ENCODE assay signal across 14 mouse cellular contexts in genomic region chr17:64200092-64200877, GRCm38 (mm10).
DNase-seq lines count a peak whose midpoint lies in the region; ATAC-seq and TF ChIP-seq lines count a peak whose summit lies in the region.
"Had no signal": no experiment of that assay in that cellular context is flagged by ENCODE, and none has a peak within 500 bp of the region (broad histone marks: within the 10 kb centered on the region; RNA-seq: fewer than 3 reads in every experiment).

No protein-coding gene starts in this region.

- no peak for TF ChIP-seq CTCF in lung, embryonic 14.5 days (IDR thresholded peaks at IDR 0.05; ENCODE audit: low read depth)
- no peak for TF ChIP-seq CTCF in lung, adult 2 months (IDR thresholded peaks at IDR 0.05; ENCODE audit: insufficient read depth, low read length)

- H3K4me2 ChIP-seq in lung, embryonic 14.5 days = no peak overlapping the region
- no peak overlapping the region for H3K4me2 ChIP-seq in neural tube, embryonic 14.5 days (ENCODE audit: low read depth, low read length)
- H3K4me2 ChIP-seq in midbrain, embryonic 13.5 days (replicated peaks) = no peak overlapping the region
- H3K4me2 ChIP-seq: liver, embryonic 12.5 days had no signal

- no peak for TF ChIP-seq POLR2A in lung, adult 2 months (IDR thresholded peaks at IDR 0.05; ENCODE audit: borderline replicate concordance, extremely low read depth, low read depth, low read length)

- no peaks in the 10 kb centered on the region for H3K27me3 ChIP-seq in lung, embryonic 14.5 days (ENCODE audit: insufficient read depth, low read length)
- H3K27me3 ChIP-seq in hindbrain, embryonic 10.5 days (ENCODE audit: insufficient read depth, poor library complexity, severe bottlenecking) = no peaks in the 10 kb centered on the region
- no peaks in the 10 kb centered on the region for H3K27me3 ChIP-seq in neural tube, embryonic 14.5 days (ENCODE audit: control insufficient read depth, insufficient read depth, low read length)
- no peaks in the 10 kb centered on the region for H3K27me3 ChIP-seq in midbrain, embryonic 13.5 days

- no peaks in the 10 kb centered on the region for H3K9me3 ChIP-seq in lung, embryonic 14.5 days (ENCODE audit: low read depth, low read length)
- H3K9me3 ChIP-seq in hindbrain, embryonic 10.5 days = no peaks in the 10 kb centered on the region
- H3K9me3 ChIP-seq in neural tube, embryonic 14.5 days (ENCODE audit: control insufficient read depth, low read length) = no peaks in the 10 kb centered on the region
- peaks cover 4% of the 10 kb centered on the region; the same call in 1 of the 2 replicates for H3K9me3 ChIP-seq in midbrain, embryonic 13.5 days
- H3K9me3 ChIP-seq: liver, embryonic 12.5 days had no signal

- 35% methylated on average over 14 of the region's 14 CpGs for WGBS in lung, embryonic 14.5 days
- 64% methylated on average over 14 of the region's 14 CpGs for WGBS in lung, adult 2 months
- WGBS in hindbrain, embryonic 10.5 days = 75% methylated on average over 14 of the region's 14 CpGs
- 38% methylated on average over 14 of the region's 14 CpGs for WGBS in neural tube, embryonic 14.5 days
- 89% methylated on average over 14 of the region's 14 CpGs for WGBS in midbrain, embryonic 13.5 days

- ATAC-seq in lung, embryonic 14.5 days (ENCODE audit: insufficient read depth) = no peak
- peak; percentile 76 for ATAC-seq in neural tube, embryonic 14.5 days (ENCODE audit: low read depth)
- no peak for ATAC-seq in midbrain, embryonic 13.5 days
- ATAC-seq: liver, embryonic 12.5 days had no signal

- H3K4me1 ChIP-seq in lung, embryonic 14.5 days (ENCODE audit: insufficient read depth) = no peaks in the 10 kb centered on the region
- no peaks in the 10 kb centered on the region for H3K4me1 ChIP-seq in lung, adult 2 months (ENCODE audit: control insufficient read depth, insufficient read depth, low read length)
- peaks cover 7% of the 10 kb centered on the region; the same call in 1 of the 2 replicates for H3K4me1 ChIP-seq in hindbrain, embryonic 10.5 days (replicated peaks)
- peaks cover 7% of the 10 kb centered on the region; the same call in 1 of the 2 replicates for H3K4me1 ChIP-seq in neural tube, embryonic 14.5 days (ENCODE audit: control insufficient read depth, insufficient read depth, low read length)
- H3K4me1 ChIP-seq in midbrain, embryonic 13.5 days (replicated peaks) = peaks cover 9% of the 10 kb centered on the region; the same call in 1 of the 2 replicates
- H3K4me1 ChIP-seq: liver, embryonic 12.5 days had no signal

- H3K4me3 ChIP-seq in lung, embryonic 14.5 days (ENCODE audit: low read depth, low read length) = no peak overlapping the region
- H3K4me3 ChIP-seq in lung, adult 2 months (replicated peaks; ENCODE audit: extremely low read depth, low read depth, low read length) = no peak overlapping the region
- H3K4me3 ChIP-seq in hindbrain, embryonic 10.5 days = no peak overlapping the region
- no peak overlapping the region for H3K4me3 ChIP-seq in neural tube, embryonic 14.5 days (ENCODE audit: low read depth, low read length)
- no peak overlapping the region for H3K4me3 ChIP-seq in midbrain, embryonic 13.5 days (replicated peaks)
- H3K4me3 ChIP-seq: liver, embryonic 12.5 days; myocyte had no signal

- H3K27ac ChIP-seq in lung, embryonic 14.5 days (ENCODE audit: low read depth) = no peak overlapping the region
- H3K27ac ChIP-seq in hindbrain, embryonic 10.5 days = peak overlapping the region; percentile 23
- H3K27ac ChIP-seq in neural tube, embryonic 14.5 days (ENCODE audit: low read depth, low read length) = no peak overlapping the region
- H3K27ac ChIP-seq in midbrain, embryonic 13.5 days = no peak overlapping the region
- H3K27ac ChIP-seq: liver, embryonic 12.5 days had no signal

- no peaks in the 10 kb centered on the region for H3K36me3 ChIP-seq in lung, embryonic 14.5 days (ENCODE audit: insufficient read depth)
- H3K36me3 ChIP-seq in hindbrain, embryonic 10.5 days = no peaks in the 10 kb centered on the region
- no peaks in the 10 kb centered on the region for H3K36me3 ChIP-seq in neural tube, embryonic 14.5 days (ENCODE audit: control insufficient read depth, insufficient read depth, low read length)
- H3K36me3 ChIP-seq in midbrain, embryonic 13.5 days = no peaks in the 10 kb centered on the region
- H3K36me3 ChIP-seq: liver, embryonic 12.5 days had no signal

- no peak overlapping the region for H3K9ac ChIP-seq in lung, embryonic 14.5 days
- H3K9ac ChIP-seq in neural tube, embryonic 14.5 days (replicated peaks; ENCODE audit: low read depth, low read length) = 0 out of 2 replicates have a peak overlapping the region, but pooled peaks have one; percentile 12
- no peak overlapping the region for H3K9ac ChIP-seq in midbrain, embryonic 13.5 days (replicated peaks)
- H3K9ac ChIP-seq: liver, embryonic 12.5 days had no signal

- peak; percentile 31 for DNase-seq in lung, embryonic 14.5 days
- DNase-seq in lung, adult 2 months = no peak
- DNase-seq in cerebellum, adult 9-10 months = peak; percentile 36
- DNase-seq in hindbrain, embryonic 10.5 days (ENCODE audit: low spot score) = no peak
- DNase-seq in yolk sac, embryonic 10.5 days (ENCODE audit: low spot score) = no peak
- DNase-seq: gastrocnemius, postnatal 25 days; kidney, postnatal 36 days; lung, postnatal 4 days; right cerebral cortex, adult 18-20 months; thymus, postnatal 25 days had no signal

Comparison
In these comparisons a context has a peak if more than half of its experiments do, and no peak if none do; other contexts are left out.
1. DNase-seq: peak in lung, embryonic 14.5 days (single experiment) and cerebellum, adult 9-10 months (single experiment); none in lung, adult 2 months (single experiment), hindbrain, embryonic 10.5 days (single experiment) and yolk sac, embryonic 10.5 days (single experiment).